25 mouse cellular contexts compared by ENCODE assay signal in genomic region chr2:154642005-154642459, GRCm38 (mm10). TPM values are rescaled to one million over a fixed set of nuclear protein-coding genes. Genes with fewer than 3 reads are reported as not detected.
DNase-seq lines count a peak whose midpoint lies in the region; ATAC-seq and TF ChIP-seq lines count a peak whose summit lies in the region.
"Had no signal": no experiment of that assay in that cellular context is flagged by ENCODE, and none has a peak within 500 bp of the region (broad histone marks: within the 10 kb centered on the region; RNA-seq: fewer than 3 reads in every experiment).

No protein-coding gene starts in this region.

- H3K4me1 ChIP-seq in lung, embryonic 15.5 days, result peaks cover 7% of the 10 kb centered on the region; the same call in 1 of the 2 replicates
- no peaks in the 10 kb centered on the region for H3K4me1 ChIP-seq in midbrain, postnatal 0 days (ENCODE audit: insufficient read depth, low read length)
- H3K4me1 ChIP-seq: hindbrain, embryonic 13.5 days; limb, embryonic 10.5 days had no signal

- no peak for TF ChIP-seq CTCF in midbrain, postnatal 0 days (IDR thresholded peaks at IDR 0.05)

- H3K4me3 ChIP-seq in lung, embryonic 15.5 days, result no peak overlapping the region
- H3K4me3 ChIP-seq in midbrain, postnatal 0 days (ENCODE audit: low read depth, low read length), result no peak overlapping the region
- H3K4me3 ChIP-seq: hindbrain, embryonic 13.5 days; limb, embryonic 10.5 days; midbrain, embryonic 10.5 days had no signal

- peak; percentile 83 for DNase-seq in heart, adult 11 months
- no peak for DNase-seq in heart, postnatal 14 days
- DNase-seq in lung, postnatal 14 days, result no peak
- peak; percentile 52 for DNase-seq in lung, postnatal 36 days
- DNase-seq in cerebellum, postnatal 36 days, result no peak
- DNase-seq in midbrain, postnatal 0 days (ENCODE audit: low spot score), result no peak
- no peak for DNase-seq in c-Kit-positive CD71-positive TER-119-positive erythroid progenitor cells, embryonic 14.5 days (ENCODE audit: low spot score)
- DNase-seq: adrenal gland, postnatal 14 days; cerebellum, adult 11-12 months; cerebellum, postnatal 25 days; thymus, postnatal 36 days had no signal

- H3K36me3 ChIP-seq in lung, embryonic 15.5 days, result peaks cover 14% of the 10 kb centered on the region
- peaks cover 39% of the 10 kb centered on the region for H3K36me3 ChIP-seq in midbrain, postnatal 0 days (ENCODE audit: insufficient read depth, low read length)

- ATAC-seq in lung, embryonic 15.5 days (ENCODE audit: borderline replicate concordance, extremely low read depth, low FRiP score, low TSS enrichment), result peak; percentile 33; the same call in 1 of the 2 replicates
- ATAC-seq in midbrain, postnatal 0 days (ENCODE audit: low FRiP score), result no peak
- ATAC-seq: activated CD4-positive, CD25-positive, alpha-beta regulatory T cell, adult 4 months; CD4-positive, CD25-positive, alpha-beta regulatory T cell, adult 4 months had no signal

- intact Hi-C loops in heart, postnatal 14 days (cut with DNase I), result no loop called here

- H3K9me3 ChIP-seq in lung, embryonic 15.5 days, result no peaks in the 10 kb centered on the region
- H3K9me3 ChIP-seq in midbrain, postnatal 0 days (ENCODE audit: low read length), result no peaks in the 10 kb centered on the region
- H3K9me3 ChIP-seq: limb, embryonic 10.5 days had no signal

- H3K4me2 ChIP-seq in lung, embryonic 15.5 days, result peak overlapping the region; percentile 30
- no peak overlapping the region for H3K4me2 ChIP-seq in midbrain, postnatal 0 days (ENCODE audit: low read depth, low read length, poor library complexity, severe bottlenecking)
- H3K4me2 ChIP-seq: heart, embryonic 11.5 days; hindbrain, embryonic 13.5 days had no signal

- no peaks in the 10 kb centered on the region for H3K27me3 ChIP-seq in lung, embryonic 15.5 days
- no peaks in the 10 kb centered on the region for H3K27me3 ChIP-seq in midbrain, postnatal 0 days (ENCODE audit: insufficient read depth, low read length)
- H3K27me3 ChIP-seq: hindbrain, embryonic 13.5 days had no signal

- WGBS in lung, embryonic 15.5 days, result 77% methylated on average over 9 of the region's 9 CpGs
- 94% methylated on average over 9 of the region's 9 CpGs for WGBS in midbrain, postnatal 0 days

- H3K9ac ChIP-seq in lung, embryonic 15.5 days, result no peak overlapping the region
- no peak overlapping the region for H3K9ac ChIP-seq in midbrain, postnatal 0 days (replicated peaks; ENCODE audit: low read length, poor library complexity, severe bottlenecking)
- H3K9ac ChIP-seq: hindbrain, embryonic 13.5 days had no signal

- peak overlapping the region; percentile 85 for H3K27ac ChIP-seq in lung, embryonic 15.5 days
- no peak overlapping the region for H3K27ac ChIP-seq in midbrain, postnatal 0 days (ENCODE audit: low read depth, low read length)
- H3K27ac ChIP-seq: hindbrain, embryonic 13.5 days; limb, embryonic 10.5 days; macrophage; midbrain, embryonic 10.5 days had no signal

RNA-seq across cellular contexts. Expression of gene Chmp4b, which starts 9.5 kb away (rescaled TPM):
- total RNA-seq in heart, postnatal 14 days (2021), result 100 to 1,000 TPM; 105 to 112 TPM
- 27.2 and 27.6 TPM in 2 replicates for polyA plus RNA-seq in lung, embryonic 15.5 days (2015; fragmentation: Nextera tagmentation; extraction: Ambion mirVana)
- total RNA-seq in midbrain, postnatal 0 days (2014; rRNA removed), result 152 and 156 TPM in 2 replicates
- polyA plus RNA-seq in midbrain, postnatal 0 days (2015; fragmentation: Nextera tagmentation; extraction: Ambion mirVana), result 28.1 and 31.7 TPM in 2 replicates

RNA-seq across cellular contexts. Expression of gene 4930519P11Rik, which starts 28.8 kb away (rescaled TPM):
- total RNA-seq in heart, postnatal 14 days (2021), result not detected
- polyA plus RNA-seq in lung, embryonic 15.5 days (2015; fragmentation: Nextera tagmentation; extraction: Ambion mirVana), result not detected in 2 replicates
- not detected in 2 replicates for total RNA-seq in midbrain, postnatal 0 days (2014; rRNA removed)
- polyA plus RNA-seq in midbrain, postnatal 0 days (2015; fragmentation: Nextera tagmentation; extraction: Ambion mirVana), result 0.35 TPM in 1 of 2 replicates, not detected in the other
- total RNA-seq: adrenal gland, postnatal 14 days; gastrocnemius, adult 18-20 months; heart, postnatal 25 days; layer of hippocampus, adult 8-10 months; left cerebral cortex, adult 18-20 months; liver, adult 2 months had no signal
- polyA plus RNA-seq: activated CD4-positive, CD25-positive, alpha-beta regulatory T cell, adult 4 months; CD4-positive, CD25-positive, alpha-beta regulatory T cell, adult 4 months; forebrain, embryonic 11.5 days; macrophage; midbrain, embryonic 10.5 days had no signal

RNA-seq across cellular contexts. Expression of gene Zfp341, which starts 28.9 kb away (rescaled TPM):
- 1 to 10 TPM; 2.3 to 2.6 TPM for total RNA-seq in heart, postnatal 14 days (2021)
- 1.0 TPM in 2 replicates for polyA plus RNA-seq in lung, embryonic 15.5 days (2015; fragmentation: Nextera tagmentation; extraction: Ambion mirVana)
- 7.7 and 10.4 TPM in 2 replicates for total RNA-seq in midbrain, postnatal 0 days (2014; rRNA removed)
- polyA plus RNA-seq in midbrain, postnatal 0 days (2015; fragmentation: Nextera tagmentation; extraction: Ambion mirVana), result 1.2 and 1.5 TPM in 2 replicates

RNA-seq across cellular contexts. Expression of gene Pxmp4, which starts 38.5 kb away (rescaled TPM):
- total RNA-seq in heart, postnatal 14 days (2021), result 10 to 100 TPM; 23.8 to 28.5 TPM
- 26.4 and 29.1 TPM in 2 replicates for polyA plus RNA-seq in lung, embryonic 15.5 days (2015; fragmentation: Nextera tagmentation; extraction: Ambion mirVana)
- 16.1 and 21.6 TPM in 2 replicates for total RNA-seq in midbrain, postnatal 0 days (2014; rRNA removed)
- polyA plus RNA-seq in midbrain, postnatal 0 days (2015; fragmentation: Nextera tagmentation; extraction: Ambion mirVana), result 17.8 and 21.1 TPM in 2 replicates

Comparison
In these comparisons a context has a peak if more than half of its experiments do, and no peak if none do; other contexts are left out.
1. DNase-seq: peak in heart, adult 11 months (single experiment) and lung, postnatal 36 days (single experiment); none in heart, postnatal 14 days (0 of 2), lung, postnatal 14 days (single experiment), cerebellum, postnatal 36 days (0 of 2), midbrain, postnatal 0 days (single experiment) and c-Kit-positive CD71-positive TER-119-positive erythroid progenitor cells, embryonic 14.5 days (single experiment).